Comparison of ENCODE assay signal across 10 mouse cellular contexts in genomic region chr9:107702606-107703185, GRCm38 (mm10). TPM values are rescaled to one million over a fixed set of nuclear protein-coding genes. Genes with fewer than 3 reads are reported as not detected.
DNase-seq lines count a peak whose midpoint lies in the region; ATAC-seq and TF ChIP-seq lines count a peak whose summit lies in the region.
"Had no signal": no experiment of that assay in that cellular context is flagged by ENCODE, and none has a peak within 500 bp of the region (broad histone marks: within the 10 kb centered on the region; RNA-seq: fewer than 3 reads in every experiment).

No protein-coding gene starts in this region.

- H3K4me3 ChIP-seq in heart, embryonic 12.5 days = no peak overlapping the region
- H3K4me3 ChIP-seq in embryonic facial prominence, embryonic 15.5 days (replicated peaks) = no peak overlapping the region
- H3K4me3 ChIP-seq in lung, embryonic 14.5 days (ENCODE audit: low read depth, low read length) = no peak overlapping the region

- no peaks in the 10 kb centered on the region for H3K36me3 ChIP-seq in heart, embryonic 12.5 days
- peaks cover 19% of the 10 kb centered on the region for H3K36me3 ChIP-seq in embryonic facial prominence, embryonic 15.5 days
- H3K36me3 ChIP-seq in lung, embryonic 14.5 days (ENCODE audit: insufficient read depth) = peaks cover 26% of the 10 kb centered on the region; the same call in 1 of the 2 replicates

- peak overlapping the region; percentile 1; the same call in 1 of the 2 replicates for H3K27ac ChIP-seq in heart, embryonic 12.5 days (ENCODE audit: poor library complexity, severe bottlenecking)
- H3K27ac ChIP-seq in embryonic facial prominence, embryonic 15.5 days (replicated peaks) = peak overlapping the region; percentile 81
- peak overlapping the region; percentile 62 for H3K27ac ChIP-seq in lung, embryonic 14.5 days (ENCODE audit: low read depth)

- H3K4me2 ChIP-seq in heart, embryonic 12.5 days = no peak overlapping the region
- 0 out of 2 replicates have a peak overlapping the region, but pooled peaks have one; percentile 18 for H3K4me2 ChIP-seq in embryonic facial prominence, embryonic 15.5 days (replicated peaks)
- H3K4me2 ChIP-seq in lung, embryonic 14.5 days = no peak overlapping the region

- no peaks in the 10 kb centered on the region for H3K9me3 ChIP-seq in heart, embryonic 12.5 days (replicated peaks)
- H3K9me3 ChIP-seq in embryonic facial prominence, embryonic 15.5 days (replicated peaks) = no peaks in the 10 kb centered on the region
- no peaks in the 10 kb centered on the region for H3K9me3 ChIP-seq in lung, embryonic 14.5 days (ENCODE audit: low read depth, low read length)

- no peak for TF ChIP-seq CTCF in lung, embryonic 14.5 days (IDR thresholded peaks at IDR 0.05; ENCODE audit: low read depth)

- H3K4me1 ChIP-seq in heart, embryonic 12.5 days (replicated peaks) = peaks cover 86% of the 10 kb centered on the region
- H3K4me1 ChIP-seq in embryonic facial prominence, embryonic 15.5 days = peaks cover 99% of the 10 kb centered on the region
- peaks cover 78% of the 10 kb centered on the region for H3K4me1 ChIP-seq in lung, embryonic 14.5 days (ENCODE audit: insufficient read depth)

- DNase-seq in heart, adult 8-10 months (ENCODE audit: low spot score) = no peak
- DNase-seq in 3134 (ENCODE audit: extremely low read depth, insufficient read length, low spot score) = peak; percentile 52
- DNase-seq in lung, embryonic 14.5 days = peak; percentile 46
- DNase-seq in right cerebral cortex, postnatal 36 days (ENCODE audit: low spot score in 2 of 2) = no peak
- DNase-seq in right cerebral cortex, postnatal 4 days = no peak
- DNase-seq: adrenal gland, adult 2 months had no signal

- ATAC-seq in heart, embryonic 12.5 days (ENCODE audit: insufficient number of reproducible peaks, low FRiP score) = no peak
- ATAC-seq in embryonic facial prominence, embryonic 15.5 days (ENCODE audit: insufficient number of reproducible peaks, low FRiP score, low TSS enrichment, low read depth) = no peak
- ATAC-seq in lung, embryonic 14.5 days (ENCODE audit: insufficient read depth) = no peak
- ATAC-seq in inflammation-experienced regulatory T-cells, adult 6 months = no peak

- H3K9ac ChIP-seq in heart, embryonic 12.5 days = no peak overlapping the region
- 0 out of 2 replicates have a peak overlapping the region, but pooled peaks have one; percentile 1 for H3K9ac ChIP-seq in embryonic facial prominence, embryonic 15.5 days
- peak overlapping the region; percentile 27; the same call in 1 of the 2 replicates for H3K9ac ChIP-seq in lung, embryonic 14.5 days

- WGBS in heart, embryonic 12.5 days = 73% methylated on average over 3 of the region's 3 CpGs
- WGBS in embryonic facial prominence, embryonic 15.5 days = 48% methylated on average over 3 of the region's 3 CpGs
- 53% methylated on average over 3 of the region's 3 CpGs for WGBS in lung, embryonic 14.5 days

- H3K27me3 ChIP-seq in heart, embryonic 12.5 days (replicated peaks) = peaks cover 26% of the 10 kb centered on the region
- H3K27me3 ChIP-seq in embryonic facial prominence, embryonic 15.5 days = no peaks in the 10 kb centered on the region
- H3K27me3 ChIP-seq in lung, embryonic 14.5 days (ENCODE audit: insufficient read depth, low read length) = no peaks in the 10 kb centered on the region

RNA-seq across cellular contexts. Expression of gene Sema3f, which starts 7.6 kb away (rescaled TPM):
- polyA plus RNA-seq in heart, embryonic 12.5 days (2016; fragmentation: Nextera tagmentation; extraction: Ambion mirVana) = 8.1 and 8.4 TPM in 2 replicates
- 10 to 100 TPM; 11.9 to 16.5 (median 14.3) TPM for total RNA-seq in heart, adult 8-10 months (2022)
- polyA plus RNA-seq in embryonic facial prominence, embryonic 15.5 days (2015; fragmentation: Nextera tagmentation; extraction: Ambion mirVana) = 40.6 and 44.6 TPM in 2 replicates
- 16.7 and 22.1 TPM in 2 replicates for polyA plus RNA-seq in lung, embryonic 14.5 days (2014; fragmentation: Nextera tagmentation; extraction: Ambion mirVana)
- polyA plus RNA-seq in inflammation-experienced regulatory T-cells, adult 6 months (2017; shearing (Covaris generic)) = not detected

RNA-seq across cellular contexts. Expression of gene Gnat1, which starts 23.2 kb away (rescaled TPM):
- polyA plus RNA-seq in heart, embryonic 12.5 days (2016; fragmentation: Nextera tagmentation; extraction: Ambion mirVana) = 0.97 and 1.2 TPM in 2 replicates
- not detected for total RNA-seq in heart, adult 8-10 months (2022)
- 1.9 and 3.4 TPM in 2 replicates for polyA plus RNA-seq in embryonic facial prominence, embryonic 15.5 days (2015; fragmentation: Nextera tagmentation; extraction: Ambion mirVana)
- 0.72 and 0.89 TPM in 2 replicates for polyA plus RNA-seq in lung, embryonic 14.5 days (2014; fragmentation: Nextera tagmentation; extraction: Ambion mirVana)
- polyA plus RNA-seq in inflammation-experienced regulatory T-cells, adult 6 months (2017; shearing (Covaris generic)) = 1 to 10 TPM in 1 of 3 experiments, under 1 TPM in 1, not detected in 1; 0.58 to 1.1 TPM
- total RNA-seq: CH12.LX had no signal

RNA-seq across cellular contexts. Expression of gene Slc38a3, which starts 33.4 kb away (rescaled TPM):
- 2.9 and 3.2 TPM in 2 replicates for polyA plus RNA-seq in heart, embryonic 12.5 days (2016; fragmentation: Nextera tagmentation; extraction: Ambion mirVana)
- 10 to 100 TPM; 62.8 to 91.0 (median 81.6) TPM for total RNA-seq in heart, adult 8-10 months (2022)
- polyA plus RNA-seq in embryonic facial prominence, embryonic 15.5 days (2015; fragmentation: Nextera tagmentation; extraction: Ambion mirVana) = 3.7 and 4.2 TPM in 2 replicates
- 3.6 and 4.8 TPM in 2 replicates for polyA plus RNA-seq in lung, embryonic 14.5 days (2014; fragmentation: Nextera tagmentation; extraction: Ambion mirVana)
- not detected for polyA plus RNA-seq in inflammation-experienced regulatory T-cells, adult 6 months (2017; shearing (Covaris generic))

Comparison
In these comparisons a context has a peak if more than half of its experiments do, and no peak if none do; other contexts are left out.
1. H3K27ac ChIP-seq: peak in every context shown above with its lines; median percentile 81 in embryonic facial prominence, embryonic 15.5 days; 62 in lung, embryonic 14.5 days; 1 in heart, embryonic 12.5 days.
2. DNase-seq: peak in 3134 (single experiment) and lung, embryonic 14.5 days (single experiment); none in heart, adult 8-10 months (single experiment), right cerebral cortex, postnatal 36 days (0 of 2) and right cerebral cortex, postnatal 4 days (single experiment).